Mouse (Mus musculus) spleen, postnatal 0 days (tissue): ENCODE data around the gene Cog1. TPM values are rescaled to one million over a fixed set of nuclear protein-coding genes. Genes with fewer than 3 reads are reported as not detected.

ENCODE experiments used
- polyA plus RNA-seq: library from polyadenylated mRNA; unstranded; fragments of >200 nt; fragmentation: Nextera tagmentation; extraction: Ambion mirVana; gene quantifications from 2 replicates; pipeline ENCODE4 v1.2.1, GENCODE M21; 2015

Gene Cog1
- 12.3 and 14.0 TPM in 2 replicates for polyA plus RNA-seq

DNA sequence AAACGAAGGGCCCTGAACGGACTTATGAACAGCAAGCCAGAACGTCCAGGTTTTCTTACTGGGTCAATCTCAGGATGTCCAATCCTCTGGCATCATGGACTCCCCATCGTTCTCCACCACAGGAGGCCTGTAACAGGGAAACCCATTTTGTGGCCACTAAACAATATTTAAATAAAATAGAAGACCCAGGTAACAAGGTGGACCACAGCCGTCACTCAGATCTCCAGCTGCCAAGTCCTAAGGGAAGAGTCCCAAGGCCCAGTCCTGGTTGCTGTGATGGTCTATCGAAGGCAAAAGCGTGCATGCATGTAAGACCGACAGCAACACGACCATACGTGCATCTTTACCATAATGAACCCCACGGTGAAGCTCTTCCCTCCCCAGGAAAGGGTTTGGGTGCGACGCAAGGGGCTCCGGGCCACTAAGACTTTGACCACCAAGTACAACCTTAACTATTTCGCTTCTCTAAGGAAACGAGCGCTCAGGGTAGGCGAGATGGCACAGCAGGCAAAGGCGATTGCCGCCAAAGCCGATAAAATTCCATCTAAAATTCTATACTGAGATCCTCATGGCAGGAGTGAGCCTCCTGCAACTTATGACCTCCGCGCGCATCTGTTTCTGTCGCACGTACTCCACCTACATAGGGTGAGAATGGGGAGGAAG lies at the start of gene Cog1:
Gene Cog1, plus strand, starts transcription at position 480 of the 663 bp plus-strand sequence.

DNA sequence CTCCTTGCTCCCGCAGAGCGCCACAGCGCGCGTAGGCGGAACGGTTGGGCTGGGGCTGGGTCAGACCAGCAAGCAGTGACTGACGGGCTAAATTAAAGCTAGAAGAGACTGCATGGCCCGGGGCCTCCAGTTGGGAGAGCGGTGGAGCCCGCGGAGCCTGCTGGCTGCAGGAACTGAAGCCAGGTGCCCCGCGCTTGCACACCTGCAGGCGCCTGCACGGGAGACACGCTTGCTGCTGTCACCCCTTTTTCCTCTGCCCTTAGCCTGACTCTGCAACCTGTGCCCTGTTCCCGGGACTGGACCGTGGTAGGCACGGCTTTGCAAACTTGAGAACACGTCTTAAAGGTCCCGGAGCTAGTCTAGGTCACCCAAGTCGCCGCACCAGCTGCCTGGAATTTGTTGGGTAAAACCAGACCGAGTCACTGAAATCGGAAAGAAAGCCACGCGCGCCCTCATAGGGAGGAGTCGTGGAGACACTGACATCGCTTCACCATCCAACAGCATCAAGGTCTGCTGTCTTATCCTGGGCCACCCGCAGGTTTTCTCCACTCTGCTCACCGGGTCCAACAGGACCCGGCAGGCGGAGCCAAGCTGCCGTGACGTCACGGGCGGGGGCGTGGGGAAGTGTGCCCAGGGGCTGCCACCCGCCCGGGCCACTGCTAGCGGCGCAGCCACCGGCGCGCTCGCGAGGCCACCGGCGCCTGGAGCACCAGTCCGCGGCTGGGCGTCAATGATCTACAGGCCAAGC lies 30.1 kb upstream of the Cog1 start, which contains the start of gene Sstr2:
Gene Sstr2, plus strand, starts transcription at position 671 of the 748 bp plus-strand sequence.

DNA sequence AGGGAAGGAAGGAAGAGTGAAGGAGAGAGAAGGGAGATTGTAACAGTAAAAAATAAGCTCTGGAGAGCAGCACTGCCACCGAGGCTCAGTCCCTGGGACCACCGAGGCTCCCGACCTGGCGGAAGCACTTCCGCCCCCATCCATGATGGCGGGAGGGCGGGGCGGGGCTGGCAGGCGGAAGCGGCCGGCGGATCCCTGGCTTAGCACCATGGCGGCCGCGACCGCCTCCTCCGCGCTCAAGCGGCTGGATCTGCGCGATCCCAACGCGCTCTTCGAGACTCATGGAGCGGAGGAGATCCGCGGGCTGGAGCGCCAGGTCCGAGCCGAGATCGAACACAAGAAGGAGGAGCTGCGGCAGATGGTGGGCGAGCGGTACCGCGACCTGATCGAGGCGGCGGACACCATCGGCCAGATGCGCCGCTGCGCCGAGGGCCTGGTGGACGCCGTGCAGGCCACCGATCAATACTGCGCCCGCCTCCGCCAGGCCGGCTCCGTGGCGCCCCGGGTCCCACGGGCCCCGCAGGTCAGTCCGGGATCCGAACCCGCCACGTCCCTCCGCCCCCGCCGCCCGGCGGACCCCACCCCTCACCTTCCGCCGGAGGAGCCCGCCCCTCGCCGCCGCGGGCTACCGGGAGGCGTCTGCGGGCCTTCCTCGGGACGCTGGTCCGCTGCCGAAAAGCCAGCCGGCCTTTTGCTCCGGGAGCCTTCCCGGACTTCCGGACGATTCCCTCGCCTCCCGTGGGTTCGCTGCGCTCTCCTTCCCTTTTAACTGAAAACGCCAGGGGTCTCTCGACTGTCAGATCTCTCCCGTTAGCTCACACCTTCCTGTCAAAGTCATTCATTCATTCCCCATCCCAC lies 613 bp downstream of the Cog1 start, which contains the start of gene Slc39a11:
Gene Slc39a11, minus strand, starts transcription at position 727 of the 858 bp plus-strand sequence.

DNA sequence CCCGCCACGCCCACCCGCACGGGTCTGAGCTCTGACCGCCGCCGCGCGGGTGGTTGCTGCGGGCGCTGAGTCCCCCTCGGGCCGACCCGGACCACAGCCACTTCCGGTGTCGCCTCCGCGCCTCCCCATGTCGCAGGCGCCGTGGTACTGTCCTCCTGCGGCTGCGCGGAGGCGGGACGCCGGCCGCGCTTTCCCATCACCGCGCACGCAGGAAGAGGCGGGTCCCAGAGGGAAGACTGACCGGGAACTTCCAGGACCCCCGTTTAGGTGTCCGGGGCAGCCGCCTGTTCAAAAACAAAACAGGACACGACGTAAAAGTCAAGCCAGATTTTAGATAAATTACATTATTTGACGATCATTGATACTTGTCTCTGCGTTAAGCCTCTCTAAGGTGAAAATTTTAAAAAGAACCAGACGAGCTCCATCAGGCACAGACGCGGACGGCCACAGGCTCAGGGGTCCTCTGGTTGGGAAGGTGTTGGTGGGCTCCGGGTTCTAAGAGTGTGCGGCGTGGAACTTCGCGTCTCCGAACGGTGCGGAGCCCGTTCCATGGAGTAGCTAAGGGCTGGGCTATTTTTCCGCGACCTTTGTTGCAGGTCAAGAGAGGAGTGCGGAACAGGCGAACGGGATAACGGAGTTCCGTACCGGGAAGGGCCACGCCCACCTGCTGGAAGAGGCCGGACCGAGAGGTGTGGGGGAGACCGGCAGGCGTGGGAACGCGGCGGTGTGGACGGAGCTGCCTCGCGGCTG lies 35.2 kb downstream of the Cog1 start, which contains the start of the genes Fam104a and D11Wsu47e:
Gene Fam104a, minus strand, starts transcription at position 199 of the 750 bp plus-strand sequence.
Gene D11Wsu47e, plus strand, starts transcription at position 456 of the 750 bp plus-strand sequence.

DNA sequence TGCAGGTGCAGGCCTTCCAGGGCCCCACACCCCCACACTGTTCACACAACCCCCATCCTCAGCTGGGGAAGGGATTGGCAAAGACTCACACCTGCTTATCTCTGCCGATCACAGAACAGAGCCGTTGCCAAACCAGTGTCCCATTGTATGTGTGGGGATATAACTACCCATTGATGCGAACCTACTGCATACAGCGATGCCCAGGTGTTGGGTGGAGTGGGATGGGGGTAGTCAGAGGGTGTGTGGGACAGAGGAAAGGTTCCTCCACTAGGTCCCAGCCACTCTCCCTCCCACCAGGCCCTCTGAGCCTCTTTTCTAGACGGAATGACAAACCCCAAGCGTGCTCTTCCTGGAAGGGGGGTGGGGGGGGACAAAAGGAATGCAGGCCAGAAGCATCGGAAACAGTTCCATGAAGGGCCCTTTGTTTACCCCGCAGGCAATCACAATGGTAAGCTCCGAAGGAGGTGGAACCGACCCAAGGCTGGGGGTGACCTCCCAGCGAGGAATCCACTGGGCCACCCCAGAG lies 60.8 kb downstream of the Cog1 start, which contains the start of gene Cpsf4l:
Gene Cpsf4l, minus strand, starts transcription at position 287 of the 526 bp plus-strand sequence.

Other genes starting within 250 kb of the Cog1 start
- 0.17 and 0.18 TPM in 2 replicates for gene Sstr2, start 29.8 kb upstream of the Cog1 start, polyA plus RNA-seq
- gene Slc39a11, start 910 bp downstream of the Cog1 start, polyA plus RNA-seq, result 11.9 and 13.5 TPM in 2 replicates
- 44.5 and 46.0 TPM in 2 replicates for gene Fam104a, start 35.0 kb downstream of the Cog1 start, polyA plus RNA-seq
- 8.5 and 9.3 TPM in 2 replicates for gene D11Wsu47e, start 35.2 kb downstream of the Cog1 start, polyA plus RNA-seq
- gene Cpsf4l, start 60.8 kb downstream of the Cog1 start, polyA plus RNA-seq, result 0.22 TPM in 1 of 2 replicates, not detected in the other
- 27.0 and 28.2 TPM in 2 replicates for gene Cdc42ep4, start 102.7 kb downstream of the Cog1 start, polyA plus RNA-seq